ENCODE assay signal across 25 mouse cellular contexts in the genomic region with DNA sequence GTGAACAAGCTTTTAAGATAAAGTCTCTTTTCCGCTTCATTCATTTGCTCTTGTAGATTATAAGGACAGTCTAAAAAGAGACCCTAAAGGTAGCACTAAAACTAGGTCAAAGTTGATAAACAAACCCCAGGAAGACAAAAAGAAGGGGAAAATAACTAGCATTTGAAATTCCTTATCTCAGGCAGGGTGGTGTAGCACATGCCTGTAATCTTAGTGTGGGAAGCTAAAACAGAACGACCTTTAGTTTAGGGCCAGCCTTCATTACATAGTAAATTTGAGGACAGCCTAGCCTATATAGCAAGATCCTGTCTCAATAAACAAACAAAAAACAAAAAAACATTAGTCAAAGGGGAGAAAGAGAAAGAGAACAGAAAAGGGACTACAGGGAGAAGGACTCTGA. TPM values are rescaled to one million over a fixed set of nuclear protein-coding genes. Genes with fewer than 3 reads are reported as not detected.
DNase-seq lines count a peak whose midpoint lies in the region; ATAC-seq and TF ChIP-seq lines count a peak whose summit lies in the region.
"Had no signal": no experiment of that assay in that cellular context is flagged by ENCODE, and none has a peak within 500 bp of the region (broad histone marks: within the 10 kb centered on the region; RNA-seq: fewer than 3 reads in every experiment).

No protein-coding gene starts in this region.

- H3K4me1 ChIP-seq in liver, embryonic 11.5 days (replicated peaks; ENCODE audit: control insufficient read depth, insufficient read depth, low read length), result peaks cover 11% of the 10 kb centered on the region
- H3K4me1 ChIP-seq in liver, postnatal 0 days (ENCODE audit: insufficient read depth), result peaks cover 8% of the 10 kb centered on the region
- H3K4me1 ChIP-seq in G1E (ENCODE audit: insufficient read depth, low read depth, low read length), result peaks cover 51% of the 10 kb centered on the region
- peaks cover 39% of the 10 kb centered on the region for H3K4me1 ChIP-seq in liver, embryonic 13.5 days (replicated peaks)

- H3K27me3 ChIP-seq in liver, embryonic 11.5 days (replicated peaks; ENCODE audit: control insufficient read depth, insufficient read depth, low read length), result no peaks in the 10 kb centered on the region
- H3K27me3 ChIP-seq in liver, postnatal 0 days (ENCODE audit: insufficient read depth, low read length), result no peaks in the 10 kb centered on the region
- H3K27me3 ChIP-seq in G1E (ENCODE audit: insufficient read depth, low read length), result no peaks in the 10 kb centered on the region
- H3K27me3 ChIP-seq in liver, embryonic 13.5 days, result no peaks in the 10 kb centered on the region
- H3K27me3 ChIP-seq: CH12.LX; embryonic facial prominence, embryonic 12.5 days; forebrain, embryonic 13.5 days; Patski had no signal

- no peak for TF ChIP-seq EP300 in liver, postnatal 0 days (IDR thresholded peaks at IDR 0.05; ENCODE audit: low read depth)

- WGBS in liver, embryonic 11.5 days, result 57% methylated on average over 2 of the region's 2 CpGs
- 71% methylated on average over 2 of the region's 2 CpGs for WGBS in liver, postnatal 0 days (ENCODE audit: insufficient replicate concordance)
- 36% methylated on average over 2 of the region's 2 CpGs for WGBS in liver, embryonic 13.5 days (ENCODE audit: insufficient replicate concordance)

- ATAC-seq in liver, embryonic 11.5 days (replicated peaks; ENCODE audit: low FRiP score), result no peak
- ATAC-seq in liver, postnatal 0 days, result no peak
- ATAC-seq in G1E (ENCODE audit: extremely low read depth, insufficient number of reproducible peaks, low FRiP score, poor library complexity, severe bottlenecking), result peak; percentile 32; the same call in 1 of the 2 replicates
- ATAC-seq in liver, embryonic 13.5 days (ENCODE audit: low read depth), result no peak
- ATAC-seq in megakaryocyte-erythroid progenitor cell, adult 5-6 weeks (replicated peaks; ENCODE audit: low FRiP score, low TSS enrichment, poor library complexity, severe bottlenecking), result peak; percentile 32; the same call in 1 of the 2 replicates
- ATAC-seq: activated CD4-positive, CD25-positive, alpha-beta regulatory T cell, adult 4 months; CD4-positive, CD25-positive, alpha-beta regulatory T cell, adult 4 months; forebrain, embryonic 13.5 days; forebrain, embryonic 16.5 days; Patski had no signal

- no peaks in the 10 kb centered on the region for H3K9me3 ChIP-seq in liver, embryonic 11.5 days (ENCODE audit: control insufficient read depth, low read length)
- H3K9me3 ChIP-seq in liver, postnatal 0 days (ENCODE audit: low read length), result no peaks in the 10 kb centered on the region
- no peaks in the 10 kb centered on the region for H3K9me3 ChIP-seq in G1E (replicated peaks)
- H3K9me3 ChIP-seq in liver, embryonic 13.5 days (replicated peaks), result no peaks in the 10 kb centered on the region
- H3K9me3 ChIP-seq: embryonic facial prominence, embryonic 10.5 days; embryonic facial prominence, embryonic 12.5 days; forebrain, embryonic 13.5 days had no signal

- H3K27ac ChIP-seq in liver, embryonic 11.5 days (ENCODE audit: low read depth, low read length), result no peak overlapping the region
- H3K27ac ChIP-seq in liver, postnatal 0 days (ENCODE audit: low read depth), result no peak overlapping the region
- H3K27ac ChIP-seq in liver, embryonic 13.5 days, result no peak overlapping the region
- H3K27ac ChIP-seq: embryonic facial prominence, embryonic 10.5 days; embryonic facial prominence, embryonic 12.5 days; forebrain, embryonic 13.5 days had no signal

- H3K4me2 ChIP-seq in liver, embryonic 11.5 days, result peak overlapping the region; percentile 16; the same call in 1 of the 2 replicates
- no peak overlapping the region for H3K4me2 ChIP-seq in liver, postnatal 0 days (ENCODE audit: low read depth, low read length)
- 0 out of 2 replicates have a peak overlapping the region, but pooled peaks have one; percentile 21 for H3K4me2 ChIP-seq in liver, embryonic 13.5 days
- H3K4me2 ChIP-seq: embryonic facial prominence, embryonic 12.5 days; forebrain, embryonic 13.5 days had no signal

- peaks cover 19% of the 10 kb centered on the region for H3K36me3 ChIP-seq in liver, embryonic 11.5 days (ENCODE audit: control insufficient read depth, insufficient read depth, low read length)
- peaks cover 25% of the 10 kb centered on the region for H3K36me3 ChIP-seq in liver, postnatal 0 days (replicated peaks; ENCODE audit: insufficient read depth, low read length)
- H3K36me3 ChIP-seq in G1E (replicated peaks), result peaks cover 53% of the 10 kb centered on the region
- peaks cover 50% of the 10 kb centered on the region for H3K36me3 ChIP-seq in liver, embryonic 13.5 days

- no peak for DNase-seq in liver, embryonic 11.5 days (ENCODE audit: low spot score)
- DNase-seq in liver, postnatal 0 days, result no peak
- no peak for DNase-seq in G1E (ENCODE audit: low spot score)
- DNase-seq in liver, embryonic 13.5 days, result no peak
- no peak for DNase-seq in frontal cortex, postnatal 10 days (ENCODE audit: low spot score in 2 of 2)
- DNase-seq in layer of hippocampus, adult 9-11 months, result no peak
- DNase-seq: adrenal gland, adult 8-10 months; adrenal gland, postnatal 14 days; adrenal gland, postnatal 36 days; B cell, adult 2 months; cerebellum, adult 11-12 months; cerebellum, adult 2 months; cerebellum, adult 9-10 months; cerebellum, postnatal 10 days; cerebellum, postnatal 25 days had no signal

- no peak for TF ChIP-seq CTCF in liver, postnatal 0 days (IDR thresholded peaks at IDR 0.05; ENCODE audit: low read depth)
- TF ChIP-seq CTCF in G1E (IDR thresholded peaks at IDR 0.05; ENCODE audit: low read depth, low read length), result no peak

- H3K9ac ChIP-seq in liver, embryonic 11.5 days (ENCODE audit: low read depth, low read length), result no peak overlapping the region
- H3K9ac ChIP-seq in liver, postnatal 0 days (replicated peaks), result no peak overlapping the region
- H3K9ac ChIP-seq in liver, embryonic 13.5 days, result 0 out of 2 replicates have a peak overlapping the region, but pooled peaks have one; percentile 6
- H3K9ac ChIP-seq: embryonic facial prominence, embryonic 12.5 days; forebrain, embryonic 13.5 days had no signal

- no peak overlapping the region for H3K4me3 ChIP-seq in liver, embryonic 11.5 days (ENCODE audit: low read depth, low read length)
- H3K4me3 ChIP-seq in liver, postnatal 0 days (ENCODE audit: low read depth, low read length), result no peak overlapping the region
- H3K4me3 ChIP-seq in G1E (ENCODE audit: low read depth, low read length), result no peak overlapping the region
- no peak overlapping the region for H3K4me3 ChIP-seq in liver, embryonic 13.5 days (replicated peaks)
- H3K4me3 ChIP-seq: embryonic facial prominence, embryonic 10.5 days; embryonic facial prominence, embryonic 12.5 days; forebrain, embryonic 13.5 days had no signal

RNA-seq across cellular contexts. Expression of a gene that starts 3.5 kb away (rescaled TPM):
- polyA plus RNA-seq in liver, embryonic 11.5 days (2014; fragmentation: Nextera tagmentation; extraction: Ambion mirVana), result 261 and 283 TPM in 2 replicates
- polyA plus RNA-seq in liver, postnatal 0 days (2015; fragmentation: Nextera tagmentation; extraction: Ambion mirVana), result 47.5 and 48.2 TPM in 2 replicates
- 184 TPM in 2 replicates for total RNA-seq in G1E (2014; fragmentation: Nextera tagmentation)
- total RNA-seq in G1E (2017), result 177 TPM in 2 replicates
- polyA plus RNA-seq in G1E (2012), result 87.8 and 113 TPM in 2 replicates
- 126 and 140 TPM in 2 replicates for polyA plus RNA-seq in liver, embryonic 13.5 days (2015; fragmentation: Nextera tagmentation; extraction: Ambion mirVana)
- total RNA-seq in megakaryocyte-erythroid progenitor cell, adult 5-6 weeks (2014; fragmentation: Nextera tagmentation), result 164 and 171 TPM in 2 replicates
- 220 and 274 TPM in 2 replicates for total RNA-seq in megakaryocyte-erythroid progenitor cell, adult 5-6 weeks (2017)

RNA-seq across cellular contexts. Expression of a gene that starts 3.5 kb away (rescaled TPM):
- polyA plus RNA-seq in liver, embryonic 11.5 days (2014; fragmentation: Nextera tagmentation; extraction: Ambion mirVana), result 15.2 and 17.3 TPM in 2 replicates
- 5.1 and 5.4 TPM in 2 replicates for polyA plus RNA-seq in liver, postnatal 0 days (2015; fragmentation: Nextera tagmentation; extraction: Ambion mirVana)
- total RNA-seq in G1E (2014; fragmentation: Nextera tagmentation), result 18.4 and 26.1 TPM in 2 replicates
- total RNA-seq in G1E (2017), result 18.1 and 20.6 TPM in 2 replicates
- 8.7 and 10.8 TPM in 2 replicates for polyA plus RNA-seq in G1E (2012)
- polyA plus RNA-seq in liver, embryonic 13.5 days (2015; fragmentation: Nextera tagmentation; extraction: Ambion mirVana), result 7.2 and 7.8 TPM in 2 replicates
- total RNA-seq in megakaryocyte-erythroid progenitor cell, adult 5-6 weeks (2014; fragmentation: Nextera tagmentation), result 11.3 and 12.0 TPM in 2 replicates
- 14.5 and 16.8 TPM in 2 replicates for total RNA-seq in megakaryocyte-erythroid progenitor cell, adult 5-6 weeks (2017)

RNA-seq across cellular contexts. Expression of a gene that starts 7.2 kb away (rescaled TPM):
- polyA plus RNA-seq in liver, embryonic 11.5 days (2014; fragmentation: Nextera tagmentation; extraction: Ambion mirVana), result 1.0 and 1.1 TPM in 2 replicates
- 0.28 TPM in 1 of 2 replicates, not detected in the other for polyA plus RNA-seq in liver, postnatal 0 days (2015; fragmentation: Nextera tagmentation; extraction: Ambion mirVana)
- total RNA-seq in G1E (2014; fragmentation: Nextera tagmentation) (not detected in 2 replicates), G1E (2017) (0.06 and 0.11 TPM in 2 replicates)
- polyA plus RNA-seq in G1E (2012), result 0.24 TPM in 1 of 2 replicates, not detected in the other
- 0.22 and 0.31 TPM in 2 replicates for polyA plus RNA-seq in liver, embryonic 13.5 days (2015; fragmentation: Nextera tagmentation; extraction: Ambion mirVana)
- not detected in 2 replicates for total RNA-seq in megakaryocyte-erythroid progenitor cell, adult 5-6 weeks (2014; fragmentation: Nextera tagmentation)
- total RNA-seq in megakaryocyte-erythroid progenitor cell, adult 5-6 weeks (2017), result not detected in 2 replicates
- total RNA-seq: adrenal gland, postnatal 14 days; CH12.LX had no signal
- polyA plus RNA-seq: cerebellum, adult 2 months; cortical plate, adult 2 months had no signal

RNA-seq across cellular contexts. Expression of a gene that starts 15.6 kb away (rescaled TPM):
- polyA plus RNA-seq in liver, embryonic 11.5 days (2014; fragmentation: Nextera tagmentation; extraction: Ambion mirVana), result 12.7 and 17.8 TPM in 2 replicates
- polyA plus RNA-seq in liver, postnatal 0 days (2015; fragmentation: Nextera tagmentation; extraction: Ambion mirVana), result 1.8 and 2.1 TPM in 2 replicates
- total RNA-seq in G1E (2014; fragmentation: Nextera tagmentation) (19.2 and 20.1 TPM in 2 replicates), G1E (2017) (7.6 and 8.2 TPM in 2 replicates)
- 1.5 and 3.3 TPM in 2 replicates for polyA plus RNA-seq in G1E (2012)
- 4.3 and 5.7 TPM in 2 replicates for polyA plus RNA-seq in liver, embryonic 13.5 days (2015; fragmentation: Nextera tagmentation; extraction: Ambion mirVana)
- 14.0 and 23.7 TPM in 2 replicates for total RNA-seq in megakaryocyte-erythroid progenitor cell, adult 5-6 weeks (2014; fragmentation: Nextera tagmentation)
- 6.7 and 7.2 TPM in 2 replicates for total RNA-seq in megakaryocyte-erythroid progenitor cell, adult 5-6 weeks (2017)

Comparison
In these comparisons a context has a peak if more than half of its experiments do, and no peak if none do; other contexts are left out.
1. ATAC-seq: peak in G1E (single experiment) and megakaryocyte-erythroid progenitor cell, adult 5-6 weeks (single experiment); none in liver, embryonic 11.5 days (single experiment), liver, postnatal 0 days (single experiment) and liver, embryonic 13.5 days (single experiment).